Mouse (Mus musculus) megakaryocyte, embryonic 14.5 days (primary cell): ENCODE data around the gene Usp12.

Source experiments
- FLI1 ChIP-seq: IDR thresholded peaks from 2 replicates; pipeline ENCODE4 v1.6.1; 2012; ENCODE audit warnings: low read length, inconsistent platforms, mixed read lengths
- GATA1 ChIP-seq: IDR thresholded peaks from 3 replicates; pipeline ENCODE4 v1.6.1; 2012; ENCODE audit warnings: mixed read lengths, low read length, inconsistent platforms, borderline replicate concordance

GRCm38 (mm10) chr5:146789413-146789812, 5.4 kb downstream of the Usp12 start:
- no peak for TF ChIP-seq GATA1
- no peak for TF ChIP-seq FLI1
